33 mouse cellular contexts compared by ENCODE assay signal in genomic region chr2:27138356-27138755, GRCm38 (mm10). TPM values are rescaled to one million over a fixed set of nuclear protein-coding genes. Genes with fewer than 3 reads are reported as not detected.
"Had no signal": no experiment of that assay in that cellular context is flagged by ENCODE, and none has a peak within 500 bp of the region (broad histone marks: within the 10 kb centered on the region; RNA-seq: fewer than 3 reads in every experiment).

No protein-coding gene starts in this region.

- H3K9ac ChIP-seq: embryonic facial prominence, embryonic 12.5 days; embryonic facial prominence, embryonic 13.5 days; embryonic facial prominence, embryonic 15.5 days; forebrain, embryonic 12.5 days; forebrain, embryonic 13.5 days; forebrain, embryonic 15.5 days; forebrain, postnatal 0 days had no signal

- H3K36me3 ChIP-seq: embryonic facial prominence, embryonic 10.5 days; embryonic facial prominence, embryonic 12.5 days; embryonic facial prominence, embryonic 13.5 days; embryonic facial prominence, embryonic 15.5 days; forebrain, embryonic 10.5 days; forebrain, embryonic 12.5 days; forebrain, embryonic 15.5 days had no signal

- ATAC-seq: forebrain, embryonic 13.5 days; forebrain, embryonic 14.5 days; forebrain, embryonic 15.5 days; forebrain, embryonic 16.5 days; forebrain, postnatal 0 days had no signal

- H3K4me3 ChIP-seq: embryonic facial prominence, embryonic 10.5 days; embryonic facial prominence, embryonic 12.5 days; embryonic facial prominence, embryonic 13.5 days; embryonic facial prominence, embryonic 15.5 days; erythroblast, embryonic 14.5 days; forebrain, embryonic 10.5 days; forebrain, embryonic 12.5 days; forebrain, embryonic 13.5 days; forebrain, embryonic 15.5 days; gastrocnemius, adult 2 months had no signal

- H3K27ac ChIP-seq: embryonic facial prominence, embryonic 10.5 days; embryonic facial prominence, embryonic 12.5 days; embryonic facial prominence, embryonic 13.5 days; embryonic facial prominence, embryonic 15.5 days; forebrain, embryonic 10.5 days; forebrain, embryonic 12.5 days; forebrain, embryonic 13.5 days; forebrain, embryonic 15.5 days; gastrocnemius, adult 2 months had no signal

- H3K4me2 ChIP-seq: embryonic facial prominence, embryonic 12.5 days; embryonic facial prominence, embryonic 13.5 days; embryonic facial prominence, embryonic 15.5 days; forebrain, embryonic 12.5 days; forebrain, embryonic 13.5 days; forebrain, embryonic 15.5 days had no signal

- DNase-seq: cerebellum, adult 18-20 months; cerebellum, adult 2 months; cerebellum, adult 8-10 months; cerebellum, adult 9-10 months; cerebellum, adult 9-11 months; cerebellum, postnatal 10 days; cerebellum, postnatal 14 days; cerebellum, postnatal 25 days; cerebellum, postnatal 36 days; embryo, embryonic 11 days; forebrain, postnatal 0 days; gastrocnemius, adult 2 months; gastrocnemius, postnatal 10 days; gastrocnemius, postnatal 14 days; gastrocnemius, postnatal 25 days; gastrocnemius, postnatal 36 days; heart, adult 18-20 months had no signal

- H3K9me3 ChIP-seq: embryonic facial prominence, embryonic 10.5 days; embryonic facial prominence, embryonic 12.5 days; embryonic facial prominence, embryonic 13.5 days; embryonic facial prominence, embryonic 15.5 days; forebrain, embryonic 10.5 days; forebrain, embryonic 12.5 days; forebrain, embryonic 13.5 days; forebrain, embryonic 15.5 days had no signal

RNA-seq across cellular contexts. Expression of gene Fam163b, which starts 3.9 kb away (rescaled TPM):
- total RNA-seq: common myeloid progenitor, adult 5-6 weeks; gastrocnemius, adult 18-20 months; gastrocnemius, adult 2 months; gastrocnemius, postnatal 25 days; gastrocnemius, postnatal 36 days; granulocyte monocyte progenitor cell, adult 5-6 weeks had no signal
- polyA plus RNA-seq: erythroblast, embryonic 14.5 days had no signal

RNA-seq across cellular contexts. Expression of gene Dbh, which starts 26.7 kb away (rescaled TPM):
- total RNA-seq: common myeloid progenitor, adult 5-6 weeks; gastrocnemius, adult 18-20 months; gastrocnemius, adult 2 months; gastrocnemius, adult 8-10 months; gastrocnemius, postnatal 25 days; gastrocnemius, postnatal 36 days; granulocyte monocyte progenitor cell, adult 5-6 weeks had no signal
- polyA plus RNA-seq: erythroblast, embryonic 14.5 days; forebrain, embryonic 10.5 days; forebrain, embryonic 11.5 days; forebrain, embryonic 12.5 days; forebrain, embryonic 13.5 days; forebrain, embryonic 14.5 days; forebrain, embryonic 15.5 days; forebrain, embryonic 16.5 days had no signal

RNA-seq across cellular contexts. Expression of gene Adamtsl2, which starts 59.2 kb away (rescaled TPM):
- total RNA-seq: common myeloid progenitor, adult 5-6 weeks; granulocyte monocyte progenitor cell, adult 5-6 weeks had no signal
- polyA plus RNA-seq: erythroblast, embryonic 14.5 days had no signal
